Mouse (Mus musculus): ENCODE results near the gene Nlrp3.

- TF ChIP-seq POLR2A (IDR thresholded peaks at IDR 0.05; ENCODE audit: borderline replicate concordance, extremely low read depth, low read depth, low read length) (0 out of 2 replicates have a peak, but pooled peaks have one; percentile 8), CTCF (IDR thresholded peaks at IDR 0.05; ENCODE audit: insufficient read depth, low read length) (no peak)
Observed at GRCm38 (mm10) chr11:59505351-59505838, 36.0 kb upstream of the Nlrp3 start.

Measured in lung, adult 2 months (tissue).